Mouse (Mus musculus) liver, embryonic 14.5 days (tissue): ENCODE data around the gene Brd3. TPM values are rescaled to one million over a fixed set of nuclear protein-coding genes. Genes with fewer than 3 reads are reported as not detected.

Experiments
- ATAC-seq: fragments of 200-750 bp; cut with Nextera tagmentation; 2 replicates; pipeline ENCODE4 v1.8.0; 2017; ENCODE audit warnings: moderate number of reproducible peaks, mild to moderate bottlenecking, moderate library complexity; ENCODE audit not compliant: insufficient read depth
- DNase-seq, 3 experiments: peaks; one replicate each; pipeline ENCODE4 v3.0.0-alpha.2; 2012 to 2013; ENCODE audit warnings: low read depth in 3 of 3, low spot score in 3 of 3
- H3K27ac ChIP-seq: fragments of 300-500 bp; sonication (generic); 2 replicates; pipeline ENCODE4 v1.5.1; 2014; ENCODE audit warnings: moderate library complexity, mild to moderate bottlenecking, control low read depth, inconsistent platforms
- H3K27me3 ChIP-seq: fragments of 300-500 bp; sonication (generic); 2 replicates; pipeline ENCODE4 v1.6.1; 2014; ENCODE audit warnings: mild to moderate bottlenecking, low read length, moderate library complexity; ENCODE audit not compliant: control insufficient read depth, insufficient read depth
- H3K36me3 ChIP-seq: fragments of 300-500 bp; sonication (generic); replicated peaks from 2 replicates; pipeline ENCODE4 v1.6.1; 2014; ENCODE audit warnings: low read depth; ENCODE audit not compliant: control insufficient read depth, insufficient read depth
- H3K4me1 ChIP-seq, 2 experiments: fragments of 200-500 bp in 1 of 2; fragments of 300-500 bp in 1 of 2; sonication (generic) in 1 of 2; replicated peaks; 2 replicates each; pipeline ENCODE4 v1.6.1; 2012 to 2014; ENCODE audit warnings: antibody characterized with exemption in 1 of 2, inconsistent platforms in 1 of 2, low read length in 1 of 2; ENCODE audit not compliant: control insufficient read depth in 2 of 2, insufficient read depth in 2 of 2
- H3K4me2 ChIP-seq: fragments of 300-500 bp; sonication (generic); 2 replicates; pipeline ENCODE4 v1.6.1; 2014; ENCODE audit warnings: low read depth, mild to moderate bottlenecking, control low read depth, moderate library complexity
- H3K4me3 ChIP-seq, 2 experiments: fragments of 200-500 bp in 1 of 2; fragments of 300-500 bp in 1 of 2; sonication (generic) in 1 of 2; 2 replicates each; pipeline ENCODE4 v1.5.1; 2012 to 2014; ENCODE audit warnings: low read depth in 2 of 2, low read length in 2 of 2, mild to moderate bottlenecking in 2 of 2, control low read depth in 1 of 2, inconsistent platforms in 1 of 2, moderate library complexity in 1 of 2; ENCODE audit not compliant: insufficient read depth in 1 of 2
- H3K9ac ChIP-seq: fragments of 300-500 bp; sonication (generic); replicated peaks from 2 replicates; pipeline ENCODE4 v1.6.1; 2014; ENCODE audit warnings: mild to moderate bottlenecking, control low read depth, moderate library complexity
- H3K9me3 ChIP-seq: fragments of 300-500 bp; sonication (generic); 2 replicates; pipeline ENCODE4 v1.6.1; 2016; ENCODE audit warnings: low read length, mixed read lengths; ENCODE audit not compliant: control insufficient read depth
- CTCF ChIP-seq: IDR thresholded peaks from 2 replicates; pipeline ENCODE4 v1.5.1; 2016; ENCODE audit warnings: antibody characterized with exemption, low read depth, control low read depth
- EP300 ChIP-seq: IDR thresholded peaks from 2 replicates; pipeline ENCODE4 v1.6.1; 2016; ENCODE audit warnings: antibody characterized with exemption, low read depth
- WGBS: fragments of 180-500 bp; shearing (Covaris S2); extraction: QIAGEN DNeasy Blood & Tissue Kit; methylation state at CpG from one replicate; pipeline ENCODE4 v1.1.7; 2014; ENCODE audit not compliant: insufficient replicate concordance; 5-methylcytosine and 5-hydroxymethylcytosine counted together
- polyA plus RNA-seq, 2 experiments: library from polyadenylated mRNA; depleted of rRNA in 1 of 2; stranded (reverse) in 1 of 2; unstranded in 1 of 2; fragments of >200 nt; fragmentation: Nextera tagmentation in 1 of 2; extraction: Ambion mirVana in 1 of 2; gene quantifications; 2 replicates each; pipeline versions ENCODE4 v1.2.1 to v1.2.3; 2012 to 2014

The Brd3 gene
- polyA plus RNA-seq, 2 experiments: 9.5 to 24.4 TPM

DNA sequence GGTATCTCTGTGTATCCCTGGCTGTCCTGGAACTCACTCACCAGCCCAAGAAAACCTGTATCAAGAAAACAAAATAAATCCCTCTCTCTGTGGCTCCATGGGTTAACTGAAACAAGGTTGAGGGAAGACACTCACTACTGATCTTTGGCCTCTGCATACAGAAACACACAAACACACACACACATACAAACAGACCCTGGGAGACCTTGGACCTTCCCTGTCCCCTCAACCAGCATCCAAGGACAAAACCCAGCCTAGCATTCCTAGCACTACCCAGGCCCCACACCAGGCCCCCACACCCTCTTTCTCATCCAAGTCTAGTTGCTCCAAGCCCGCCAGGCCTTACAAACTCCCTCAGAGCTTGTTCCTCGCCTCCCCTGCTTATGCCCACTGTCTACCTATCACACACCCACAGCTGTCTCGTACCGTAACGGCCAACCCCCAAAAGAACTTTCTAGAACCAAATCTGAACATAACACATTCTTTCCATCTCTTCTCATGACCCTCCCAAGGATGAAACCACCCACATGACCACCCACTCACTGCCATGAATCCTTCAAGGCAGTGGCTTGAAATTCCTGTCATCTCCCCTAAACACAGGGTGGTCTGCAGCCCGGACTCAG is 96.8 kb downstream of the Brd3 start:
- Histone ChIP-seq H3K4me1 (peaks cover 7 to 33% of the 10 kb centered on the region in 2 experiments; a peak in 3 of 4 replicates), H3K9me3 (no peaks in the 10 kb centered on the region), H3K36me3 (no peaks in the 10 kb centered on the region), H3K9ac (no peak overlapping the region), H3K27ac (no peak overlapping the region), H3K4me2 (peak overlapping the region; percentile 31; the same call in 1 of the 2 replicates), H3K4me3 (no peak overlapping the region), H3K27me3 (no peaks in the 10 kb centered on the region)
- 57% methylated on average over 6 of the region's 6 CpGs for WGBS
- ATAC-seq (no peak), DNase-seq (no peak)
- TF ChIP-seq EP300: no peak
- no peak for TF ChIP-seq CTCF

DNA sequence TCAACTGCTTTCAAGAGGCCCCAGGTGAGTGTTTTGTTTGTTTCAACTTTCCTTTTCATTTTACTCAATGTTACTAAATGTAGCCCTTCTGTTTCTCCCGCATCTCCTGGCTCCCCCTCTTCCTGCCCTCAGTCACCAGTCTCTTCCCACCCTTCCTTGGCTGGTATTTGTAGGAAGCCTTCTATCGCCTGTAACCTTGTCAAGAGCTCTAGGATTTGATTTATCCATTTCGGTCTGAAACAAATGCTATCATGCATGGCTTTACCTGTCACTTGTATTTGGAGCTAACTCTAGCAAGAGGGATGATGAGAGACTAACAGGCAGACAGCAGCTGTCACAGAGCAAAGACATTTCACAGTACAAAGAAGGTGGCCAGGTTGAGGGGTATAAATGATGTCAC is 99.3 kb downstream of the Brd3 start:
- H3K4me3 ChIP-seq: no peak overlapping the region
- H3K27me3 ChIP-seq: no peaks in the 10 kb centered on the region
- no peak overlapping the region for H3K4me2 ChIP-seq
- H3K9me3 ChIP-seq: no peaks in the 10 kb centered on the region
- H3K36me3 ChIP-seq: no peaks in the 10 kb centered on the region
- TF ChIP-seq EP300 (no peak), CTCF (no peak)
- 63% methylated on average over 3 of the region's 3 CpGs for WGBS
- ATAC-seq (no peak), DNase-seq (no peak)
- H3K9ac ChIP-seq: no peak overlapping the region
- no peak overlapping the region for H3K27ac ChIP-seq
- H3K4me1 ChIP-seq: peaks cover 3 to 27% of the 10 kb centered on the region in 2 experiments; a peak in 3 of 4 replicates

DNA sequence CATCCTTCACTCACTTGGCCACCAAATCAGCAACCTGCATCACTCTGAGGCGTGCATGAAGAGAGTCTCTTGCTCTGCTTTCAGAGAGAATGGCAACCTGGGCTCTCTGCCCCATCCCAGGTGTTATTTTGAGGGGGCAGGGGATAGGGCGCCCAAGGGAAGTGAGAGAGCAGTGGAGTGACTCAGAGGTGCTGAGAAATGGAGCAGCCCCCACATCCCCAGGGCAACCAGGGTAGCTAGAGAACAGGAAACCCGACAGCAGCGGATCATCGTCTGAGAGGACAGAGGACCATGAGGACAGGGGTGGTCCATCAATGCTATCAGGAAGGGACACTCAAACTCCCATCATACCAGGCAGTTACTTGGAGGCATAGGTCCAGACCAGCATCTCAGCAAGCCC is 100.5 kb downstream of the Brd3 start:
- no peak for ATAC-seq
- Histone ChIP-seq H3K9ac (no peak overlapping the region), H3K27ac (no peak overlapping the region), H3K27me3 (no peaks in the 10 kb centered on the region), H3K4me1 (peaks cover under 1 to 25% of the 10 kb centered on the region in 2 experiments; a peak in 3 of 4 replicates), H3K4me3 (no peak overlapping the region), H3K36me3 (no peaks in the 10 kb centered on the region), H3K9me3 (no peaks in the 10 kb centered on the region), H3K4me2 (no peak overlapping the region)
- DNase-seq: no peak
- 46% methylated on average over 5 of the region's 5 CpGs for WGBS
- TF ChIP-seq CTCF: no peak

- Histone ChIP-seq H3K4me3 (no peak overlapping the region), H3K27me3 (no peaks in the 10 kb centered on the region), H3K4me1 (peaks cover 0 to 25% of the 10 kb centered on the region in 2 experiments; a peak in 3 of 4 replicates), H3K4me2 (no peak overlapping the region), H3K36me3 (no peaks in the 10 kb centered on the region), H3K9me3 (no peaks in the 10 kb centered on the region), H3K27ac (no peak overlapping the region), H3K9ac (no peak overlapping the region)
- TF ChIP-seq EP300 (no peak), CTCF (no peak)
- DNase-seq: no peak
- WGBS: 52% methylated on average over 5 of the region's 5 CpGs
- no peak for ATAC-seq
These were observed 102.2 kb downstream of the Brd3 start for GRCm38 (mm10) chr2:27405094-27405884.

DNA sequence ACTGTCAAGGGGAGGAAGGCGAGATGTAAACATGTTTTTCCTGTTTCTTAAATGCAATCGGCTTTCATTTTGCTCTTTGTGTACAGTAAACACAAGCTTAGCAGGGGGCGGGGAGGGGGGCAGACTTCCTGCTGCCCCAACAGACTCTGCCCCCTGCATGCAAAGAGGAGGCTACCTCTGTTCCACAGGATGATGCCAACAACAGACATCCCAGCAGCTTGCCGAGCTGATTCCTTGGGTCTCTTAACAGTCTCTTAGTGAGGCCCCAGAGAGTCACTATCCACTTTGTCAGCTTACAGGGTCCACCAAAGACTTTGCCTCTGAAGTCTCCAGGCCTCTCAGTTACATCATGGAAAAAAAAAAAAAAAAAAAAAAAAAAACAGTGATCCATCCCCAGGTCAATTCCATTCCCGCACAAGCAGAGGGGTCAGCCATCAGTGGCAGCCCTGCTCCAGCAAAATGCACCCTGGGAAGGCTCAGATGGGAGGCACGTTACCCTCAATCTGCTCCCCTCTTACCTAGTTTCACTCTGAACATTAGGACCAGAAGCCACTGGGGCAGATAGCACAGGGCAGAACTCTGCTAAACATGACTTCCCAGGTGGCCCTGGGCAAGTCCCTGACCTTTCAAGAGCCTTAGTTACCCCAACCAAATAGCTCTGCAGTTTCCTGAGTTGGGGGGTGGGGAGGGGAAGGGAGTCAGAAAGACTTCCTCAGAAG is 102.9 kb downstream of the Brd3 start:
- peaks cover 0 to 23% of the 10 kb centered on the region in 2 experiments; a peak in 3 of 4 replicates for H3K4me1 ChIP-seq
- no peaks in the 10 kb centered on the region for H3K36me3 ChIP-seq
- TF ChIP-seq EP300 (no peak), CTCF (no peak)
- H3K27ac ChIP-seq: no peak overlapping the region
- H3K27me3 ChIP-seq: no peaks in the 10 kb centered on the region
- H3K9ac ChIP-seq: no peak overlapping the region
- WGBS: 58% methylated on average over 6 of the region's 6 CpGs
- ATAC-seq: no peak
- H3K9me3 ChIP-seq: no peaks in the 10 kb centered on the region
- no peak overlapping the region for H3K4me3 ChIP-seq
- no peak overlapping the region for H3K4me2 ChIP-seq
- DNase-seq: no peak
